Mouse (Mus musculus): ENCODE data around the gene Cacna2d2. TPM values are rescaled to one million over a fixed set of nuclear protein-coding genes. Genes with fewer than 3 reads are reported as not detected.
A peak's percentile ranks its signal among the peaks of the same experiment; 100 is the strongest.

The Cacna2d2 gene
- total RNA-seq (2021): 5.1 and 6.6 TPM in 2 replicates
- long read RNA-seq, experiment 1, partial matches to known transcripts: 1 of 1 reads
- long read RNA-seq, experiment 1, other reads (novel, unspliced or antisense): 0 of 1 reads
- long read RNA-seq, experiment 2: 0 reads

DNA sequence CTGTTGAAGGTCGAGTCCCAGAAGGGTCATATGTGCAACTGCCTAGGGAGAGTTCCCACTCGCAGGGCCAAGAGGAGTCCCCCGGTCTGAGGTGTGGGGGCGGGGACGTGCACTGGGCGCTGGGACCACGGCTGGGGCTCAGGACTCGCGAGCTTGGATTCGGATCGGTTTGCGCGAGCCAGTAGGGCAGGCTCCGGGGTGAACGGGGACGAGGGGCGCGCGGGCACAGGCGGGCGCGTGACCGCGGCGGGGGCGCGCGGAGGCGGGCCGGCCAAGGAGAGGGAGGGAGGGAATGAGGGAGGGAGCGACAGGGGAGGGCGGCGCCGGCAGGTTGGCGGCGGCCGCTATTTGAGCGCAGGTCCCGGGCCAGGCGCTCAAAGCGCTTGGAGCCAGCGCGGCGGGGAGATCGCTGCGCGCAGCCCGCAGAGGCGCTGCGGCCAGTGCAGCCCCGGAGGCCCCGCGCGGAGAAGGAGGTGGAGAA, at the start of gene Cacna2d2:
TSS of gene Cacna2d2 (plus strand) at position 122 of the 481 bp plus-strand sequence.
- peak; percentile 85 for DNase-seq

GRCm38 (mm10) chr9:107354826-107355225, 44.6 kb upstream of the Cacna2d2 start:
- DNase-seq: no peak

DNA sequence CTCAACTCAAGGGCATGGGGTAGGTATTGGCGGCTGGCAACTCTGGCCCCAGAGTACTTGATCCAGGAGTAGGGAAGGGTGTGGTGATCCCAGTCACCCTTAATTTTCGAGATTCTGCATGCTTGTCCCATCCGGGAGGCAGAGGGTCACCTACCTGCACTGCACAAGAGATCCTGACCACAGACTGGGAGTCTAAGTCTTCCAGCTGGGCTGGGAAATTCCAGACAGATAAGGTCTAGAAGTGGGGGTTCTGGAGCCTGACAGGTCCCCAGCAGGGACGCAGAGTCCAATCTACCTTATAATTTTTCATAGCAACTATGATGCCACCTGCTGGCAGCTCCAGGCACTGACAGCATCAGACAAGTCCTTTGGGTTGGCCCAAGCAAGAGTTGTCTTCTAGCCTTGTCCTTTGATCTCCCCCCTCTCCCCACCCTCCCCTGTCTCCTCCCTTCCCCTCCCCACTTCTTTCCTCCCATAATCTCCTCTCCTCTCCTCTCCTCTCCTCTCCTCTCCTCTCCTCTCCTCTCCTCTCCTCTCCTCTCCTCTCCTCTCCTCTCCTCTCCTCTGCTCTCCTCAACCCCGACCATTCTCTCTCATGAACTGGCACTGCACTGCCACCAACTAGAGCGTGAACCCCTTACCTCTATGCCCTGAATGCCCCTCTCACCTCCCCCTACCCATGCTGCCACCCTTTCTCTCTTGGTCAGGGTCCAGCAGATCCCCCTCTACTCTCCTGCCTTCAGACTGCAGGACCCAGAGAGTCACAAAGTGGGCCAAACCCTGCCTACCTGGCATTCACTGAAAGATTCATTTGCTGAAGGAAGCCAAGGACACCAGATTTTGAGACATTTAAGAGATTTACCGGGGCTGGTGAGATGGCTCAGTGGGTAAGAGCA, 43.3 kb upstream of the Cacna2d2 start:
- peak; percentile 71 for DNase-seq

GRCm38 (mm10) chr9:107357651-107358050, 41.8 kb upstream of the Cacna2d2 start:
- peak; percentile 85 for DNase-seq

DNA sequence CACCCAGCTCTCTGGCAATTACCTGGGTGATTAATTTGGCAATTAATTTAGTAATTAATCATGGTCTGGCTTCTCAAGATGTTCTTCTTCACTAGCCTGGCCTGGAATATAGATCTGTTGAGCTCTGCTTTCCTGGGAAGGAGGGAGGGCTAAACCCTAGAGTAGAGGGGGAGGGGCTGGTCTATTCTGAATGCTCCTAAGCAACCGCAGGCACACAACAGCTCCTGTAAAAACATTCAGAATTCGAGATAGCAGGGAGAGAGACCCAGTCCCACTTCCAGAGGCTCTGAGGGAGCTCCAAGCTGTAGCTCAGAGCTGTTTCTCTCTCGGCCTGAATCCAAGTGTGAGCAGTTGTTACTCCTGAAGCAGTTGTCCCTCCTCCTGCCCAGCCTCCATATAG, 38.4 kb upstream of the Cacna2d2 start:
- no peak for DNase-seq

DNA sequence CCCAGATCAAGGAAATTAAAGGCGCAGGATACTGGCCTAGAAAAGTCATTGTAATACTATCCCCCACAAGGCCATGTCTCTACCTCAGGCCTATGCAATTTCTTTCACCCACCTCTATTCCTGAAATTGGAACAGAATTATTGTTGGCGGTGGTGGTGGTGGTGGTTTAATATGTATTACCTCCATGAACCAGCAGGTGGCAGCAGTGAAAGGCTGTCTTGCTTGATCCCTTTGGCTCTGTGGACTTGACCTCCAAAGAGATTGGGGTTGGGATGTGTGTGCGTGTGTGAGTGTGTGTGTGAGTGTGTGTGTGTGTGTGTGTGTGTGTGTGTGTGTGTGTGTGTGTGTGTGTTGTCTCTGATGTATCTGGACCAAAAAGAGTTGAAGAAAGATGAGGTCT, 32.8 kb upstream of the Cacna2d2 start:
- DNase-seq: peak; percentile 78

DNA sequence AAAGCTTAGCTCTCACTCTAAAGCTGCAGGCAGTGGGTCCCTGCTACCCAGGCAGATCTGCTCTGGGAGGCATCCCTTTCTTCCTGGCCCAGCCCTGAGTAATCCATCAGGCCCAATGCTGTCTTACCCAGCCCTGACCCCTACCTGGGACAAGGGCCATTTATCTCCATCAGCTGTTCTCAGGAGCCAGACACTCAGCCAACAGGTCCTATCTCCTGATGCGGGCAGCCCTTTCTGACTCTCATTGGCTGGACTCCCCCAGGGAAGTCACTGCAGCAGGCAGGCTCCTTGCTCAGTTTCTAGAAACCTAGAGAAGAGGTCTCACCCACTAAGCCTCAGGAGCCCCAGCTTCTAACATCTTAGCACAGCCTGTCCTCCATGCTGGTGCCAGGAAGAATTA, 31.1 kb upstream of the Cacna2d2 start:
- DNase-seq: no peak

- DNase-seq: no peak
These were observed 29.9 kb upstream of the Cacna2d2 start for GRCm38 (mm10) chr9:107369270-107370105.

GRCm38 (mm10) chr9:107370106-107370463, 29.3 kb upstream of the Cacna2d2 start:
- DNase-seq: no peak

GRCm38 (mm10) chr9:107372441-107372840, 27.0 kb upstream of the Cacna2d2 start:
- no peak for DNase-seq

GRCm38 (mm10) chr9:107374623-107375022, 24.8 kb upstream of the Cacna2d2 start:
- peak; percentile 34 for DNase-seq

DNA sequence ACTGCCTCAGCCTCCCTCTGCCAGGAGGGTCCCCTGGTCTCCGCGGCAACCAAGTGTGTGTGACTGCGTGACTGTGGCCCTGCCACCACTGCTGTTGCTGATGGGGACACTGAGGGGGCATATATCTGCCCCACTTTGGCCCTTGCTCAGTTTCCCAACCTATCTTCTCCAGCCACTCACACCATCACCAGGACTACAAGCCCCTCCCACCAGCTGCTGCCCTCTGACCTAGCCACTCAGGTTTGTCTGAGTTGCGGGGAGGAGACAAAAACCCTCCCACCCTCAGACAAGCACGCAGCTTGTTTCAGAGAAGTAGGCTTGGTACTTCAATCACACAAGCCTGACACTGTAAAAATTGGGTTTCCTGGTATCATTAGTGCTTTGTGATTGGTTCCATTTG, 24.0 kb upstream of the Cacna2d2 start:
- no peak for DNase-seq

GRCm38 (mm10) chr9:107377961-107378512, 21.4 kb upstream of the Cacna2d2 start:
- DNase-seq: peak; percentile 28

DNA sequence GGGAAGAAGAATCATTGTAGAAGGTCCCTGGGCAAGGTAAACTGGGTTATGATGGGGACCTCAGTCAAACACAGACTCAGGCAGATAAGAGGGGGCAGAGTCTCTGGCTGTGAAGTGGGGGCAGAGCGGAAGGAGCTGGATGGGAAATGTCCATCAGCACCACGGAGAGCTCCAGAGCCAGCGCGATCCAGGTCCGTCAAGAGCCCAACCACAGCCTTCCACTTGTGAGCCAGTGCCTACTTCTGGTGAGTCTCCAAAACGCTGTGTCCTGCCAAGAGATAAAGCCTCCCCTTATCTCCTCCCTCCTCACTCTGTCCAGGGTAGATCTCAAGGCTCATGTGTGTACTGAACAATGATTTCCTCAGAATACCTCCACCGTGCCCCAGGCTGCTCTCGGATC, 17.7 kb upstream of the Cacna2d2 start:
- peak; percentile 66 for DNase-seq

GRCm38 (mm10) chr9:107384396-107384795, 15.0 kb upstream of the Cacna2d2 start:
- no peak for DNase-seq

DNA sequence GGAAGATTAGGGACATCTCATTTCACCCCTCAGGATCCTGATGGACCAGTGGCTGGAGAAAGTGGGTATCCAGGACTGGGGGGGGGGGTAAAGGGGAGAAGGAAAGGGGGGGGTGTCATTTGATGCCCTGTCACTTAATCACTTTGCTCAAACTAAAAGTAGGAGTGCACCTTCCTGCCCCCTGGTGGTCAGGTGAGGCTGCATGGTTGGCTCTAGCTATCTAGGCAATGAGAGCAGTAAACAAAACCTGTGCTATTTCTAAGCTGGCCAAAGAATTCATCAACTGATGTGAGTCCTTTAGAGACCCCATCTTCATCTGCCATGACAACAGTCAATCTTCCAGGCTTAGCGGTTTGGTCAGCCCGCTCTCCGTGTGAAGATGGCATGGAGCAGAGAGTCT, 12.7 kb upstream of the Cacna2d2 start:
- peak; percentile 19 for DNase-seq

DNA sequence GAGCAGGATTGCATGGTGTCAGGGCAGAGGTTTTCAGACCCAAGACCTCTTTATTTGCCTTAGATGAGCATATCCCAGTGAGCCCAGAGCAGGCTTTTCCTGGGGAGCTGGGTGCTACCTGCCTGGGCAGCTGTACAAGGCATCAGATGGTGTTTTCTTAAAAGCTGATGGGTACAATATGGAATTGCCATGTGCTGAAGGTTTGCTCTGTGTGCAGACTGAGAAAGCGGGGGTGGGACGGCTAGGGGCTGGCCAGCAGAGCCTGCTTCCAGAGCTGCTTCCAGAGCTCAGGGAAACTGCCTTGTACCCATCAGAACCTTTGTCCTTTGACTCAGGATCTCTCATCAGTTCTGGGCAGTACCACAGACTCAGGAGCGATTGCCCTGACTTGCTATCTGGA, 11.7 kb upstream of the Cacna2d2 start:
- DNase-seq: no peak

- DNase-seq: no peak
These were observed 11.1 kb upstream of the Cacna2d2 start for GRCm38 (mm10) chr9:107388263-107388662.

GRCm38 (mm10) chr9:107396397-107396796, 3.0 kb upstream of the Cacna2d2 start:
- DNase-seq: no peak

DNA sequence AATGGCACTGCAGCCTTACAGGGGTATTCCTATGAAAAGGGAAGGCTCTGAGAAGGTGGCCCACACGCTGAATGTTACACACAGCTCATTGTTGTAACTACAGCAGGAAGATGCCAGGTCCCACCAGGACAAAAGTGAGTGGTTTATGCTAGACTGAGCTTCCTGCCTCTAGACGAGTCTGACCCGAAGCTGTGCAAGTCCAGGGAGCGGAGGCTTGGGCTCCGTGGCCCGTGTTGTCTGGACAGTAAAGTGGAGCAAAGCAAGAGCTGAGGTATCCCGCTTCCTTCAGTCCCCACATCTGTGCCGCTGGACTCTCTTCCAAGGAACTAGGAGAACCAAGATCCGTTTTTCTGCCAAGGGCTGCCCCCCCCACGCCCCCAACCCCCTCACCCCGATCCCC, 444 bp upstream of the Cacna2d2 start:
- DNase-seq: no peak

- DNase-seq: peak; percentile 23
These were observed 674 bp downstream of the Cacna2d2 start for GRCm38 (mm10) chr9:107400060-107400511.

DNA sequence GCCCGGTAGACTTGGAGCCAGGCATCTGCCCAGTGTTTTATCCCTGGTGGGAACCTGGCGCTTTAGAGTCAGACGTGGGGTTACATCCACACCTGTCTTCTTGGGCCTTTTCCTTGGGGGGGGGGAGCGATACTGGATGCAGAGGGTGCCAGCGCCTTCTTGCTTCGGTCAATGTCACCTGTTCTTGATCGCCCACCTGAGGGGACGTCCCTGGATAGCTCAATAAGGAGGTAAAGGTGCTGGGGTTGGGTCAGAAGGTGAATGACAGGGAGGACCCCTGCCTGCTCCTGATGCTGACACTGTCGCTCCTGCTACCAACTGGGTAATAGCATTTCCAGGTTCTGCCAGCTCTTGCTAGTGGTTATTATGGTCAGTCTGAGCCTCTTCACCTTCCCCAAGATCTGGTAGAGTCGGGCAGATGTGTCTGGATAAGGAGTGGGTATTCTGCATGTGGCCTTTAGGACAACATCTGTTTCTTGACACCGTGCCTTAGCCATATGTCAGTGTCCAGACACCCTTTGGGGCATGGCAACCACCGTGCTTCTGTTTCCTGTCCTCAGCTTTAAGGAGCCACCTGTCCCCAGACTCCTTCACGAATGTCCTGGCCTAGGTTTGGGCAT, 1.4 kb downstream of the Cacna2d2 start:
- DNase-seq: no peak
